Mouse (Mus musculus): ENCODE data around the gene Gatd1.

- TF ChIP-seq CTCF (IDR thresholded peaks at IDR 0.05; ENCODE audit: low read depth, low read length), result no peak
- no peak for TF ChIP-seq GATA1 (IDR thresholded peaks at IDR 0.05; ENCODE audit: borderline replicate concordance, low read length)
Observed at GRCm38 (mm10) chr7:141413331-141413730, 605 bp downstream of the Gatd1 start.
